Mouse (Mus musculus): ENCODE results near the gene Dhrs3. TPM values are rescaled to one million over a fixed set of nuclear protein-coding genes. Genes with fewer than 3 reads are reported as not detected.
A peak's percentile ranks its signal among the peaks of the same experiment; 100 is the strongest.

Dhrs3 gene
- polyA plus RNA-seq, 1 experiment from 2014 or later = 199 TPM

GRCm38 (mm10) chr4:144960188-144960904 lies 67.7 kb downstream of the Dhrs3 start:
- Histone ChIP-seq H3K36me3 (ENCODE audit: insufficient read depth, low read length) (no peaks in the 10 kb centered on the region), H3K4me3 (replicated peaks; ENCODE audit: low read depth, low read length) (no peak overlapping the region), H3K27me3 (ENCODE audit: insufficient read depth, low read length) (no peaks in the 10 kb centered on the region), H3K9me3 (replicated peaks; ENCODE audit: low read length) (no peaks in the 10 kb centered on the region), H3K9ac (ENCODE audit: low read depth, low read length) (no peak overlapping the region), H3K27ac (peak overlapping the region; percentile 86), H3K4me1 (replicated peaks; ENCODE audit: insufficient read depth, low read length) (no peaks in the 10 kb centered on the region; the same call in 1 of the 2 replicates), H3K4me2 (ENCODE audit: low read length) (no peak overlapping the region)
- ATAC-seq (replicated peaks; ENCODE audit: low FRiP score, low read depth) (peak; percentile 84), DNase-seq (ENCODE audit: low spot score) (peak; percentile 71)
- WGBS = 24% methylated on average over 8 of the region's 8 CpGs
- no peak for TF ChIP-seq CTCF (IDR thresholded peaks at IDR 0.05; ENCODE audit: low read depth)

GRCm38 (mm10) chr4:144961232-144961631 lies 68.6 kb downstream of the Dhrs3 start:
- Histone ChIP-seq H3K4me2 (ENCODE audit: low read length) (no peak overlapping the region), H3K27me3 (ENCODE audit: insufficient read depth, low read length) (no peaks in the 10 kb centered on the region), H3K4me3 (replicated peaks; ENCODE audit: low read depth, low read length) (no peak overlapping the region), H3K36me3 (ENCODE audit: insufficient read depth, low read length) (no peaks in the 10 kb centered on the region), H3K4me1 (replicated peaks; ENCODE audit: insufficient read depth, low read length) (no peaks in the 10 kb centered on the region; the same call in 1 of the 2 replicates), H3K9ac (ENCODE audit: low read depth, low read length) (no peak overlapping the region), H3K27ac (peak overlapping the region; percentile 86), H3K9me3 (replicated peaks; ENCODE audit: low read length) (no peaks in the 10 kb centered on the region)
- DNase-seq (ENCODE audit: low spot score) = no peak
- ATAC-seq (replicated peaks; ENCODE audit: low FRiP score, low read depth) = no peak
- no peak for TF ChIP-seq CTCF (IDR thresholded peaks at IDR 0.05; ENCODE audit: low read depth)
- WGBS = 82% methylated on average over 4 of the region's 4 CpGs

- Histone ChIP-seq H3K36me3 (ENCODE audit: insufficient read depth, low read length) (no peaks in the 10 kb centered on the region), H3K4me1 (replicated peaks; ENCODE audit: insufficient read depth, low read length) (no peaks in the 10 kb centered on the region; the same call in 1 of the 2 replicates), H3K4me3 (replicated peaks; ENCODE audit: low read depth, low read length) (no peak overlapping the region), H3K4me2 (ENCODE audit: low read length) (no peak overlapping the region), H3K9ac (ENCODE audit: low read depth, low read length) (no peak overlapping the region), H3K27me3 (ENCODE audit: insufficient read depth, low read length) (no peaks in the 10 kb centered on the region), H3K9me3 (replicated peaks; ENCODE audit: low read length) (no peaks in the 10 kb centered on the region), H3K27ac (peak overlapping the region; percentile 86; the same call in 1 of the 2 replicates)
- WGBS = 78% methylated on average over 3 of the region's 3 CpGs
- no peak for TF ChIP-seq CTCF (IDR thresholded peaks at IDR 0.05; ENCODE audit: low read depth)
- DNase-seq (ENCODE audit: low spot score) = no peak
- no peak for ATAC-seq (replicated peaks; ENCODE audit: low FRiP score, low read depth)
Measured at GRCm38 (mm10) chr4:144961696-144962095, 69.1 kb downstream of the Dhrs3 start.

GRCm38 (mm10) chr4:144965255-144965654 lies 72.6 kb downstream of the Dhrs3 start:
- Histone ChIP-seq H3K4me2 (ENCODE audit: low read length) (no peak overlapping the region), H3K9me3 (replicated peaks; ENCODE audit: low read length) (no peaks in the 10 kb centered on the region), H3K4me3 (replicated peaks; ENCODE audit: low read depth, low read length) (no peak overlapping the region), H3K27me3 (ENCODE audit: insufficient read depth, low read length) (no peaks in the 10 kb centered on the region), H3K27ac (no peak overlapping the region), H3K36me3 (ENCODE audit: insufficient read depth, low read length) (no peaks in the 10 kb centered on the region), H3K9ac (ENCODE audit: low read depth, low read length) (no peak overlapping the region), H3K4me1 (replicated peaks; ENCODE audit: insufficient read depth, low read length) (peaks cover 4% of the 10 kb centered on the region; the same call in 1 of the 2 replicates)
- 83% methylated on average over 2 of the region's 2 CpGs for WGBS
- no peak for TF ChIP-seq CTCF (IDR thresholded peaks at IDR 0.05; ENCODE audit: low read depth)
- DNase-seq (ENCODE audit: low spot score) (no peak), ATAC-seq (replicated peaks; ENCODE audit: low FRiP score, low read depth) (no peak)

GRCm38 (mm10) chr4:144968371-144968770 lies 75.7 kb downstream of the Dhrs3 start:
- 72% methylated on average over 3 of the region's 3 CpGs for WGBS
- ATAC-seq (replicated peaks; ENCODE audit: low FRiP score, low read depth) (no peak), DNase-seq (ENCODE audit: low spot score) (no peak)
- Histone ChIP-seq H3K27ac (peak overlapping the region; percentile 70), H3K9ac (ENCODE audit: low read depth, low read length) (no peak overlapping the region), H3K4me1 (replicated peaks; ENCODE audit: insufficient read depth, low read length) (peaks cover 4% of the 10 kb centered on the region; the same call in 1 of the 2 replicates), H3K4me2 (ENCODE audit: low read length) (no peak overlapping the region), H3K4me3 (replicated peaks; ENCODE audit: low read depth, low read length) (no peak overlapping the region), H3K9me3 (replicated peaks; ENCODE audit: low read length) (no peaks in the 10 kb centered on the region), H3K27me3 (ENCODE audit: insufficient read depth, low read length) (no peaks in the 10 kb centered on the region), H3K36me3 (ENCODE audit: insufficient read depth, low read length) (no peaks in the 10 kb centered on the region)
- no peak for TF ChIP-seq CTCF (IDR thresholded peaks at IDR 0.05; ENCODE audit: low read depth)

GRCm38 (mm10) chr4:144969030-144969429 lies 76.4 kb downstream of the Dhrs3 start:
- Histone ChIP-seq H3K9me3 (replicated peaks; ENCODE audit: low read length) (no peaks in the 10 kb centered on the region), H3K27me3 (ENCODE audit: insufficient read depth, low read length) (no peaks in the 10 kb centered on the region), H3K27ac (peak overlapping the region; percentile 70), H3K36me3 (ENCODE audit: insufficient read depth, low read length) (no peaks in the 10 kb centered on the region), H3K4me2 (ENCODE audit: low read length) (no peak overlapping the region), H3K9ac (ENCODE audit: low read depth, low read length) (no peak overlapping the region), H3K4me1 (replicated peaks; ENCODE audit: insufficient read depth, low read length) (peaks cover 4% of the 10 kb centered on the region; the same call in 1 of the 2 replicates), H3K4me3 (replicated peaks; ENCODE audit: low read depth, low read length) (no peak overlapping the region)
- DNase-seq (ENCODE audit: low spot score) (peak; percentile 54), ATAC-seq (replicated peaks; ENCODE audit: low FRiP score, low read depth) (0 out of 2 replicates have a peak, but pooled peaks have one; percentile 26)
- WGBS = 36% methylated on average over 6 of the region's 6 CpGs
- TF ChIP-seq CTCF (IDR thresholded peaks at IDR 0.05; ENCODE audit: low read depth) = 0 out of 2 replicates have a peak, but pooled peaks have one; percentile 17

All from kidney, postnatal 0 days (tissue).